Mouse (Mus musculus): ENCODE measurements around the gene Thop1. TPM values are rescaled to one million over a fixed set of nuclear protein-coding genes. Genes with fewer than 3 reads are reported as not detected.
"Not testable (repeated sequence)": the region's sequence is repeated elsewhere in the genome, so short reads cannot be mapped to it uniquely, and the experiment has no call there.

Thop1 gene
- polyA plus RNA-seq, 1 experiment from 2014 or later = 71.3 TPM

- WGBS = 78% methylated on average over 10 of the region's 10 CpGs
- ATAC-seq (ENCODE audit: insufficient number of reproducible peaks, insufficient read depth, low FRiP score, low TSS enrichment) = no peak
- H3K4me2 ChIP-seq (replicated peaks) = no peak overlapping the region
- H3K27me3 ChIP-seq = no peaks in the 10 kb centered on the region
- H3K4me1 ChIP-seq = no peaks in the 10 kb centered on the region
- H3K4me3 ChIP-seq = no peak overlapping the region
- H3K9me3 ChIP-seq = no peaks in the 10 kb centered on the region
- peaks cover 34% of the 10 kb centered on the region for H3K36me3 ChIP-seq
- H3K27ac ChIP-seq = no peak overlapping the region
- H3K9ac ChIP-seq = no peak overlapping the region
These were observed 36.2 kb upstream of the Thop1 start for GRCm38 (mm10) chr10:81033586-81033985.

GRCm38 (mm10) chr10:81036251-81036650 lies 33.6 kb upstream of the Thop1 start:
- no peak for ATAC-seq (ENCODE audit: insufficient number of reproducible peaks, insufficient read depth, low FRiP score, low TSS enrichment)
- H3K36me3 ChIP-seq = peaks cover 22% of the 10 kb centered on the region
- H3K4me1 ChIP-seq = no peaks in the 10 kb centered on the region
- no peak overlapping the region for H3K4me3 ChIP-seq
- no peak overlapping the region for H3K9ac ChIP-seq
- H3K9me3 ChIP-seq = no peaks in the 10 kb centered on the region
- WGBS = 73% methylated on average over 7 of the region's 7 CpGs
- H3K27ac ChIP-seq = no peak overlapping the region
- H3K4me2 ChIP-seq (replicated peaks) = no peak overlapping the region
- H3K27me3 ChIP-seq = no peaks in the 10 kb centered on the region

GRCm38 (mm10) chr10:81036988-81037580 lies 32.8 kb upstream of the Thop1 start, which contains the start of gene Slc39a3:
TSS of gene Slc39a3 (minus strand) at chr10:81037426.
- H3K27ac ChIP-seq = no peak within 1 kb of the TSS
- peak within 1 kb of the TSS; percentile 78 for H3K4me3 ChIP-seq
- peak within 1 kb of the TSS; percentile 60 for H3K9ac ChIP-seq
- under 1% methylated on average over 35 of the region's 35 CpGs for WGBS
- H3K27me3 ChIP-seq = no peaks in the 10 kb centered on the region
- no peaks in the 10 kb centered on the region for H3K4me1 ChIP-seq
- peaks cover 16% of the 10 kb centered on the region for H3K36me3 ChIP-seq
- H3K4me2 ChIP-seq (replicated peaks) = peak within 1 kb of the TSS; percentile 53
- no peaks in the 10 kb centered on the region for H3K9me3 ChIP-seq
- ATAC-seq (ENCODE audit: insufficient number of reproducible peaks, insufficient read depth, low FRiP score, low TSS enrichment) = peak; percentile 97

DNA sequence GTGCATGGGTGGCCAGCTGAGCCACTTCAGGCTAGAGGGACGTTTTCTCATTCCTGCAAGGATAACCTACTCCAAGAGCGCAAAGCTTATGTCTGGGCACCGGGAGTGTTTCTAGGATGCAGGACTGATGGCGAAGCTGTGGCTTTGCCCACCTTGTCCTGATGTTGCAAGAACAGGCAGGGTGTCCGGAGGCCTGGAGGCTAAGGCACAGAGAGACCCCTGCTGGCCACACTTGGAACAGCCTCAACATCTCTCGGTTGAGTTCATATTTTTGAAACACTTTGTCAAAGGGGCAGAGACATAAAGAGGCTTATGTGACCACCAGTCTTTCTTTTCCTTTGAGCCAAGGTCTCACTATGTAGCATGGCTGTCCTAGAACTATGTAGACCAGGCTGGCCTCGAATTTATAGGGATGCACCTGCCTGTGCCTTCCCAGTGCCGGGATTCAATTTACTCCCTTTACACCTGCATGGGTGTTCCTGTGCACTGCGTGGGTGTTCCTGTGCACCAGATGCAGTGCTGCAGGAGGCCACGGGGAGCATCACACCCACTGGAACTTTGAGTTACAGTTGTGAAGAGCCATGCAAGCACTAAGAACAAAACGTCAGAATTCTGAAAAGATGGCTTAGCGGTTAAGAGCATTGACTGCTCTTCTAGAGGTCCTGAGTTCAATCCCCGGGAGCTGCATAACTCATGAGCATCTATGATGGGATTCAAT lies 28.2 kb upstream of the Thop1 start:
- Histone ChIP-seq H3K27me3 (no peaks in the 10 kb centered on the region), H3K27ac (no peak overlapping the region), H3K36me3 (peaks cover 39% of the 10 kb centered on the region), H3K4me1 (no peaks in the 10 kb centered on the region), H3K4me2 (replicated peaks) (no peak overlapping the region), H3K9ac (no peak overlapping the region), H3K9me3 (no peaks in the 10 kb centered on the region), H3K4me3 (no peak overlapping the region)
- WGBS = 33% methylated on average over 13 of the region's 13 CpGs
- no peak for ATAC-seq (ENCODE audit: insufficient number of reproducible peaks, insufficient read depth, low FRiP score, low TSS enrichment)

DNA sequence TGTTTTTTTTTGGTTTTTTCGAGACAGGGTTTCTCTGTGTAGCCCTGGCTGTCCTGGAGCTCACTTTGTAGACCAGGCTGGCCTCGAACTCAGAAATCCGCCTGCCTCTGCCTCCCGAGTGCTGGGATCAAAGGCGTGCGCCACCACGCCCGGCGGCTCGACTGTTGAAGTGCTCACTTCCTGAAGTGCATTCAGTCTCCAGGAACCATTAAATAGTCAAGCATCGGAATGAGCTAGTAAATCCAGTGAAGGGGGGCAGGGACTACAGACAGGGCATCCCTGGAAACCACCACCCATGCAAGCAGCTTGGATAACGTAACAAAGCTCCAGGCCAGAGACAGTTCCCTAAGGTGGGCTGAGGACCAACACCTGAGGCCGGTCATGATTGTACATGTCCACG lies 24.6 kb upstream of the Thop1 start:
- not testable (repeated sequence) for H3K27ac ChIP-seq; H3K9me3 ChIP-seq; H3K27me3 ChIP-seq; H3K9ac ChIP-seq; H3K4me3 ChIP-seq; H3K4me2 ChIP-seq (replicated peaks); H3K4me1 ChIP-seq; ATAC-seq (ENCODE audit: insufficient number of reproducible peaks, insufficient read depth, low FRiP score, low TSS enrichment)
- WGBS = 90% methylated on average over 14 of the region's 14 CpGs
- H3K36me3 ChIP-seq = peaks cover 76% of the 10 kb centered on the region

- H3K4me1 ChIP-seq = no peaks in the 10 kb centered on the region
- ATAC-seq (ENCODE audit: insufficient number of reproducible peaks, insufficient read depth, low FRiP score, low TSS enrichment) = no peak
- H3K4me3 ChIP-seq = no peak overlapping the region
- 86% methylated on average over 4 of the region's 4 CpGs for WGBS
- H3K36me3 ChIP-seq = peaks cover 71% of the 10 kb centered on the region
- no peaks in the 10 kb centered on the region for H3K9me3 ChIP-seq
- H3K9ac ChIP-seq = no peak overlapping the region
- no peak overlapping the region for H3K27ac ChIP-seq
- no peaks in the 10 kb centered on the region for H3K27me3 ChIP-seq
- H3K4me2 ChIP-seq (replicated peaks) = no peak overlapping the region
These were observed 19.2 kb upstream of the Thop1 start for GRCm38 (mm10) chr10:81050645-81051044.

GRCm38 (mm10) chr10:81051133-81051532 lies 18.7 kb upstream of the Thop1 start:
- 93% methylated on average over 6 of the region's 6 CpGs for WGBS
- H3K4me2 ChIP-seq (replicated peaks) = no peak overlapping the region
- H3K27me3 ChIP-seq = no peaks in the 10 kb centered on the region
- no peaks in the 10 kb centered on the region for H3K4me1 ChIP-seq
- no peak overlapping the region for H3K9ac ChIP-seq
- no peak overlapping the region for H3K4me3 ChIP-seq
- no peak for ATAC-seq (ENCODE audit: insufficient number of reproducible peaks, insufficient read depth, low FRiP score, low TSS enrichment)
- H3K27ac ChIP-seq = no peak overlapping the region
- peaks cover 66% of the 10 kb centered on the region for H3K36me3 ChIP-seq
- no peaks in the 10 kb centered on the region for H3K9me3 ChIP-seq

DNA sequence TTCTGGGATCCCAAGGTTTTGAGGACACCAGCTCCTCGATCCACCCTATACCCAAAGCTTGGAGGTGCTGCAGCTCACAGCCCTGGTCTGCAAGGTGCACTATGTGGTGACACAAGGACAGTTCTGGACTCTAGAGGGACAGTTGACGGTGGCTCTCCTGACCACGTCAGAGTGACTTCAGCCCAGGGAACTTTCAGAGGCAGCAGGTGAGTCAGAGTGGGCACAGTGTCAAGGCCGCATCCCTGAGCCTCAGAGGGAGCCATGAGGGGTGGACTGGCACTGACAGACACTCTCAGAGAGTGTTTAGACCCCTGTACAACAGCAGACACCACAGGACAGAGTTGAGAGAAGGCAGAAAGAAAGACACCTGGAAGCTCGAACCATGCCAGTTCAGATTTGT lies 17.3 kb upstream of the Thop1 start:
- Histone ChIP-seq H3K27ac (no peak overlapping the region), H3K4me3 (no peak overlapping the region), H3K27me3 (no peaks in the 10 kb centered on the region), H3K4me1 (no peaks in the 10 kb centered on the region), H3K4me2 (replicated peaks) (no peak overlapping the region), H3K36me3 (peaks cover 53% of the 10 kb centered on the region), H3K9me3 (no peaks in the 10 kb centered on the region), H3K9ac (no peak overlapping the region)
- WGBS = 91% methylated on average over 5 of the region's 5 CpGs
- ATAC-seq (ENCODE audit: insufficient number of reproducible peaks, insufficient read depth, low FRiP score, low TSS enrichment) = no peak

GRCm38 (mm10) chr10:81055169-81055568 lies 14.7 kb upstream of the Thop1 start:
- H3K36me3 ChIP-seq = peaks cover 38% of the 10 kb centered on the region
- H3K27me3 ChIP-seq = no peaks in the 10 kb centered on the region
- peaks cover 21% of the 10 kb centered on the region for H3K4me1 ChIP-seq
- H3K4me3 ChIP-seq = no peak overlapping the region
- ATAC-seq (ENCODE audit: insufficient number of reproducible peaks, insufficient read depth, low FRiP score, low TSS enrichment) = no peak
- no peak overlapping the region for H3K9ac ChIP-seq
- 67% methylated on average over 6 of the region's 6 CpGs for WGBS
- H3K27ac ChIP-seq = no peak overlapping the region
- no peak overlapping the region for H3K4me2 ChIP-seq (replicated peaks)
- no peaks in the 10 kb centered on the region for H3K9me3 ChIP-seq

- not testable (repeated sequence) for H3K4me3 ChIP-seq; H3K27ac ChIP-seq; H3K9me3 ChIP-seq; H3K27me3 ChIP-seq; H3K9ac ChIP-seq; H3K4me2 ChIP-seq (replicated peaks); ATAC-seq (ENCODE audit: insufficient number of reproducible peaks, insufficient read depth, low FRiP score, low TSS enrichment)
- WGBS = 81% methylated on average over 11 of the region's 11 CpGs
- H3K4me1 ChIP-seq = peaks cover 21% of the 10 kb centered on the region
- H3K36me3 ChIP-seq = peaks cover 31% of the 10 kb centered on the region
These were observed 14.0 kb upstream of the Thop1 start for GRCm38 (mm10) chr10:81055802-81056340.

GRCm38 (mm10) chr10:81057406-81058130 lies 12.3 kb upstream of the Thop1 start:
- H3K9ac ChIP-seq = peak overlapping the region; percentile 17; the same call in 1 of the 2 replicates
- H3K4me3 ChIP-seq = no peak overlapping the region
- H3K4me1 ChIP-seq = peaks cover 21% of the 10 kb centered on the region
- H3K9me3 ChIP-seq = no peaks in the 10 kb centered on the region
- 0 out of 2 replicates have a peak, but pooled peaks cover 16% of the 10 kb centered on the region for H3K36me3 ChIP-seq
- no peak overlapping the region for H3K4me2 ChIP-seq (replicated peaks)
- 93% methylated on average over 23 of the region's 23 CpGs for WGBS
- no peaks in the 10 kb centered on the region for H3K27me3 ChIP-seq
- H3K27ac ChIP-seq = no peak overlapping the region
- no peak for ATAC-seq (ENCODE audit: insufficient number of reproducible peaks, insufficient read depth, low FRiP score, low TSS enrichment)

Measured in embryonic facial prominence, embryonic 12.5 days (tissue).